Mouse (Mus musculus) forebrain, postnatal 0 days (tissue): Measurements from ENCODE around the gene Mrc2. TPM values are rescaled to one million over a fixed set of nuclear protein-coding genes. Genes with fewer than 3 reads are reported as not detected.
A peak's percentile ranks its signal among the peaks of the same experiment; 100 is the strongest.

Source experiments
- ATAC-seq: fragments of 200-750 bp; cut with Nextera tagmentation; 2 replicates; pipeline ENCODE4 v1.8.0; 2017; ENCODE audit warnings: mild to moderate bottlenecking, moderate library complexity
- DNase-seq: peaks from one replicate; pipeline ENCODE4 v3.0.0-alpha.2; 2015
- H3K27ac ChIP-seq: fragments of 300-500 bp; sonication (generic); 2 replicates; pipeline ENCODE4 v1.5.1; 2014; ENCODE audit warnings: low read depth, mild to moderate bottlenecking, antibody characterized with exemption, low read length, moderate library complexity, mixed read lengths
- H3K27me3 ChIP-seq: fragments of 300-500 bp; sonication (generic); 2 replicates; pipeline ENCODE4 v1.6.1; 2014; ENCODE audit warnings: mild to moderate bottlenecking, low read length, mixed read lengths; ENCODE audit not compliant: insufficient read depth
- H3K36me3 ChIP-seq: fragments of 300-500 bp; sonication (generic); 2 replicates; pipeline ENCODE4 v1.6.1; 2014; ENCODE audit warnings: mild to moderate bottlenecking, moderate library complexity; ENCODE audit not compliant: insufficient read depth
- H3K4me1 ChIP-seq: fragments of 300-500 bp; sonication (generic); 2 replicates; pipeline ENCODE4 v1.6.1; 2014; ENCODE audit warnings: antibody characterized with exemption; ENCODE audit not compliant: insufficient read depth
- H3K4me2 ChIP-seq: fragments of 300-500 bp; sonication (generic); 2 replicates; pipeline ENCODE4 v1.6.1; 2014; ENCODE audit warnings: low read depth, mild to moderate bottlenecking, moderate library complexity
- H3K4me3 ChIP-seq: fragments of 300-500 bp; sonication (generic); 2 replicates; pipeline ENCODE4 v1.5.1; 2014; ENCODE audit warnings: low read depth, low read length, mixed read lengths
- H3K9ac ChIP-seq: fragments of 300-500 bp; sonication (generic); 2 replicates; pipeline ENCODE4 v1.6.1; 2014; ENCODE audit warnings: mild to moderate bottlenecking
- H3K9me3 ChIP-seq: fragments of 300-500 bp; sonication (generic); 2 replicates; pipeline ENCODE4 v1.6.1; 2016; ENCODE audit warnings: low read length
- CTCF ChIP-seq: sonication (generic); IDR thresholded peaks from 2 replicates; pipeline ENCODE4 v1.5.1; 2016; ENCODE audit warnings: antibody characterized with exemption, control low read depth, low read depth
- WGBS: fragments of 180-500 bp; shearing (Covaris S2); extraction: QIAGEN DNeasy Blood & Tissue Kit; methylation state at CpG from one replicate; pipeline ENCODE4 v1.1.7; 2014; 5-methylcytosine and 5-hydroxymethylcytosine counted together
- polyA plus RNA-seq: library from polyadenylated mRNA; unstranded; fragments of >200 nt; fragmentation: Nextera tagmentation; extraction: Ambion mirVana; gene quantifications from 2 replicates; pipeline ENCODE4 v1.2.1, GENCODE M21; 2015
- total RNA-seq: library from RNA; depleted of rRNA; stranded (reverse); fragments of >200 nt; gene quantifications from 2 replicates; pipeline ENCODE4 v1.2.3, GENCODE M21; 2014

Gene Mrc2
- total and polyA plus RNA-seq, 2 experiments from 2014 or later = 2.4 to 13.2 TPM

- Histone ChIP-seq H3K9ac (no peak overlapping the region), H3K36me3 (no peaks in the 10 kb centered on the region), H3K9me3 (no peaks in the 10 kb centered on the region), H3K4me3 (no peak overlapping the region), H3K4me2 (no peak overlapping the region), H3K27ac (no peak overlapping the region), H3K4me1 (peaks cover 5% of the 10 kb centered on the region), H3K27me3 (no peaks in the 10 kb centered on the region)
- DNase-seq (no peak), ATAC-seq (no peak)
- 85% methylated on average over 7 of the region's 7 CpGs for WGBS
- TF ChIP-seq CTCF = no peak
These were observed 17.8 kb downstream of the Mrc2 start for GRCm38 (mm10) chr11:105310197-105310596.

DNA sequence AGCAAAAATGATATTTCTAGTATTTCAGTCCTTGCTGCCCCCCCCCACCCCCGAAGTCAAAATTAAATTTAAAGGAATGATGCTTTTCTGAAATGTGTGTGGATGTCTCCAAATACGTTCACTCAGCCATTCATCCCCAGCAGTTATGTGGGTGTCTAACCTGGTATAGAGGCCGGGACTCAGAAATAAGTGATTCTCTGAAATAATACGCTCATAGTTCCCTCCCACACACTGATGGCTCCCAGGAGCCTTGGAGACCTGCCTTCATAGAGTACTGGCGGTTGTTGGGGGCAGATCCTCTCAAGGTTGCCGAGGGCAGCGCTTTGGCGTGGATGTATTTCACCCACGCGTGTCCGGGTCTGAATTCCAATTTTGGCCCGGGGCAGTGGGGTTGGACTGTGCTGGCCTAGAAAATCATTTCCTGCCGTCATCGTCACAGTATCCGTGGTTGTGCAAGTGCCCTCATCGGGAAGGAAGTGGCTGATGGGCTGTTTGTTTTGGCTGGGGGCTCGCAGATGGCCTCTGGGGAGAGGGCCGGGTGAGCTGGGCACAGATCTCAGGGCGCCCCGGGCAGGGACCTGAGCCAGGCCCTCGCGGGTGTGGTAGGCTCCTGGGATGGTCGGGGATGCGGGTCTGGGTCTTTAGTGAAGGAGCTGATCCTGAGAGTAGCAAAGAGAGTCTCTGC is 19.0 kb downstream of the Mrc2 start:
- no peaks in the 10 kb centered on the region for H3K27me3 ChIP-seq
- peaks cover 5% of the 10 kb centered on the region for H3K4me1 ChIP-seq
- DNase-seq (no peak), ATAC-seq (no peak)
- H3K27ac ChIP-seq = no peak overlapping the region
- H3K4me3 ChIP-seq = no peak overlapping the region
- 87% methylated on average over 24 of the region's 24 CpGs for WGBS
- no peak overlapping the region for H3K9ac ChIP-seq
- TF ChIP-seq CTCF = no peak
- no peaks in the 10 kb centered on the region for H3K36me3 ChIP-seq
- no peaks in the 10 kb centered on the region for H3K9me3 ChIP-seq
- H3K4me2 ChIP-seq = no peak overlapping the region

DNA sequence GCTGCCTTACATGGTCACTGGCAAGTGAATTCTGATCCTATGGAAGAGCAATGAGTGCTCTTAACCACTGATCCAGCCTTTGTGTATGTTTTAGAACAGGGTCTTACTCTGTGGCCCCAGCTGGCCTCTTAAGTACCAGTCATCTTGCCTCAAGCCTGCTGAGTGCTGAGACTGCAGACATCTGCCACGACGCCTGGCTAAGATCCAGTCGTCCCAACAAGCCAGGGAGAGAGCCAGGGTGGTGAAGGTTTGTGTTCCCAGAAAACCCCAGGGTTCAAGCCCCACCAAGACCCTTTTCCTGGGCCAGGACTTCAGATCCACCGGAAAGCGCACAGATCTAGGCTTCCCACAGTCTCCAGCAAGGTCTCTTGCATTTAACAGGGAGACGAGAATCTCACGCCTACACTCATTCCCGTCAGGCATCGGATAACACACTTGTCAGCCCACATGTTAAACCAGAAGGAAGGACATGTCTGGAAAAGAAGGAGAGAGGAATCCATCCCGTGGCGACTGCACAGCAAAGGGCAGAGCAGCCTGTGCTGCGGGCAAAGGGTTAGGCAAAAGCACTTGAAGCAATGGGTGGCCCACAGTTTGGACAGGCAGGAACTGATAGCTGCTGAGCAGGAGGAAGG is 20.0 kb downstream of the Mrc2 start:
- TF ChIP-seq CTCF = no peak
- Histone ChIP-seq H3K36me3 (no peaks in the 10 kb centered on the region), H3K4me1 (peaks cover 5% of the 10 kb centered on the region), H3K27ac (no peak overlapping the region), H3K9ac (no peak overlapping the region), H3K27me3 (no peaks in the 10 kb centered on the region), H3K9me3 (no peaks in the 10 kb centered on the region), H3K4me3 (no peak overlapping the region), H3K4me2 (no peak overlapping the region)
- WGBS = 63% methylated on average over 12 of the region's 12 CpGs
- no peak; the same call in 1 of the 2 replicates for ATAC-seq
- DNase-seq = no peak

DNA sequence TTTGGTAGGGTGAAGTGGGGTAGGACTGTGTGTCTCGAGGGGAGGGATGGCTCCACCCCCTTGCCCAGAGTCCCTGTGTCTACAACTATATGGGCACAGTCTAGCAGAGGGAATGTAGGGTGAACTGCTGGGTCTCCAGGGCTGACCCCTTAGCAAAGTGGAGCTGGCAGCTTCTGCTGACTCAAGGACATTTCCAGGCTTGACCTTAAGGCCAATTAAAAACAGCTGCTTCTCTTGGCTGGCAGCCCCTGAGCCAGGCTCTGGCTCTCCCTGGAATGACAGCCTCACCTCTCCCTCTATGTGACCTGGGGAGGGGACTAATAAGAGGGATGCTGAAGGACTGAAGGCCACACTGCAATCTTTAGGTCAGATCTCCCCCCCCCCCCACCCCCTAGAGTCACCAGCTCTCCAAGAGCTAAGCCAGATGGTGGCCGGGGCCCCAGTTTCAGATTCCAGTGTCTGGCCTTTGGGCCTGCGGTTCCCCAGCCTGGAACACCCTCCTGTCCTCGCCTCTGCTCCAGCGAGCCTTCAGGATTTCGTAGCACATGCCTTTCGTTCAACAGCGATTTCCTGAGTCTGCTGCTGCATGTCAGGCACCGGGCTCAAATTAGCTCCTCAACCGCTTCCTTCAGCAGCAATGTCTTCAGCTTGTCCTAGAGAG is 20.7 kb downstream of the Mrc2 start:
- no peaks in the 10 kb centered on the region for H3K36me3 ChIP-seq
- peaks cover 5% of the 10 kb centered on the region for H3K4me1 ChIP-seq
- no peak overlapping the region for H3K4me3 ChIP-seq
- H3K9me3 ChIP-seq = no peaks in the 10 kb centered on the region
- 49% methylated on average over 10 of the region's 10 CpGs for WGBS
- no peaks in the 10 kb centered on the region for H3K27me3 ChIP-seq
- no peak overlapping the region for H3K9ac ChIP-seq
- H3K27ac ChIP-seq = peak overlapping the region; percentile 66; the same call in 1 of the 2 replicates
- ATAC-seq (peak; percentile 18; the same call in 1 of the 2 replicates), DNase-seq (no peak)
- no peak overlapping the region for H3K4me2 ChIP-seq
- TF ChIP-seq CTCF = no peak

- peak; percentile 60 for ATAC-seq
- H3K36me3 ChIP-seq = no peaks in the 10 kb centered on the region
- no peak overlapping the region for H3K9ac ChIP-seq
- H3K27ac ChIP-seq = peak overlapping the region; percentile 66
- H3K4me3 ChIP-seq = no peak overlapping the region
- 41% methylated on average over 8 of the region's 8 CpGs for WGBS
- no peak overlapping the region for H3K4me2 ChIP-seq
- no peak for TF ChIP-seq CTCF
- H3K9me3 ChIP-seq = no peaks in the 10 kb centered on the region
- H3K4me1 ChIP-seq = peaks cover 5% of the 10 kb centered on the region
- H3K27me3 ChIP-seq = no peaks in the 10 kb centered on the region
- peak; percentile 26 for DNase-seq
These were observed 21.2 kb downstream of the Mrc2 start for GRCm38 (mm10) chr11:105313633-105314014.

DNA sequence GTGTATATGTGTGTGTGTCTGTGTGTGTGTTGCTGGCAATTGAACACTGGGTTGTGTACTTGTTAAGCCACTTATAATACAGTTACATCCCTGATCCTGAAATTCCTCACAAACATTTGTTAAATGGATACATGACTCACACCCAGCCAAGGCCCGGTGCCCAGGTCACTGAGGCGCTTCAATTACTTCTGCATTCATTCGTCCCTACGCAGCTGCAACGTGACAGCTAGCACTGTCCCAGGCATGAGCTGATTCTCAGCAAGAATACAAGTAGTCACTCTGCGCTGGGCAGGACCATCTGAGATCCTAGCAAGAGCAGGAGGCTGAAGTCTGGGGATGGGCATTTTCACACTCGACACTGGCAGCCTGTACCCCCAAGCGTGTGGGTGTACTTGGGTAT is 22.9 kb downstream of the Mrc2 start:
- H3K9me3 ChIP-seq = no peaks in the 10 kb centered on the region
- no peak overlapping the region for H3K4me3 ChIP-seq
- no peaks in the 10 kb centered on the region for H3K36me3 ChIP-seq
- no peak for ATAC-seq
- H3K4me1 ChIP-seq = peaks cover 5% of the 10 kb centered on the region
- H3K27ac ChIP-seq = no peak overlapping the region
- no peak for TF ChIP-seq CTCF
- WGBS = 69% methylated on average over 8 of the region's 8 CpGs
- H3K27me3 ChIP-seq = no peaks in the 10 kb centered on the region
- H3K4me2 ChIP-seq = no peak overlapping the region
- H3K9ac ChIP-seq = no peak overlapping the region
- no peak for DNase-seq

- H3K9ac ChIP-seq = no peak overlapping the region
- DNase-seq (no peak), ATAC-seq (no peak)
- peaks cover 5% of the 10 kb centered on the region for H3K4me1 ChIP-seq
- WGBS = 96% methylated on average over 4 of the region's 4 CpGs
- TF ChIP-seq CTCF = no peak
- no peaks in the 10 kb centered on the region for H3K36me3 ChIP-seq
- no peak overlapping the region for H3K4me3 ChIP-seq
- H3K4me2 ChIP-seq = no peak overlapping the region
- H3K9me3 ChIP-seq = no peaks in the 10 kb centered on the region
- no peak overlapping the region for H3K27ac ChIP-seq
- no peaks in the 10 kb centered on the region for H3K27me3 ChIP-seq
These were observed 23.7 kb downstream of the Mrc2 start for GRCm38 (mm10) chr11:105316121-105316520.
